Comparison of ENCODE assay signal across 10 mouse cellular contexts in the genomic region with DNA sequence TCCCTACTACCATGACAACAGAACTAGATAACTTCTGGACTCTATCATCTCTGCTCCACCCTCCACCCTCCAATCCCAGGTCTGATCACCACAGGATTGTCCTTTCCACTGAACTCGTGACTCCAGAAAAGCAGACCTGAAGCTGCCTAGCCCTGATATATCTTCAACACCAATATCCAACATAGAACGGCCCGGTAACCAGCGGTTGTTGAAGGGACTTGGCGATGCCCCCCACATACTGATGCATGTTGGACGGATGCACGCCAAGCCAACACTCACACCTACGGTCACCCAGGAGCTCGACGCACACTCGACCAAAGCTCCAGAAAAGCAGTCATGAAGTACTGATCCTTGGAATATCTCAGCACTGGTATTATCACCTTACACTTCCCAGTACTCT.
"Had no signal": no experiment of that assay in that cellular context is flagged by ENCODE, and none has a peak within 500 bp of the region (broad histone marks: within the 10 kb centered on the region; RNA-seq: fewer than 3 reads in every experiment).

No protein-coding gene starts in this region.

- H3K27me3 ChIP-seq: neural tube, embryonic 15.5 days had no signal

- H3K9ac ChIP-seq: midbrain, embryonic 12.5 days had no signal

- H3K36me3 ChIP-seq: limb, embryonic 10.5 days; neural tube, embryonic 15.5 days had no signal

- DNase-seq: kidney, adult 8-10 months; kidney, postnatal 25 days; lung, adult 18-20 months; spleen, adult 18-20 months; thymus, postnatal 36 days had no signal

- H3K4me2 ChIP-seq: midbrain, embryonic 12.5 days; neural tube, embryonic 15.5 days had no signal

- ATAC-seq: intestine, embryonic 16.5 days had no signal

- H3K4me3 ChIP-seq: left cerebral cortex, adult 2 months; limb, embryonic 10.5 days; midbrain, embryonic 12.5 days; neural tube, embryonic 15.5 days had no signal

- H3K9me3 ChIP-seq: neural tube, embryonic 15.5 days had no signal

- H3K27ac ChIP-seq: left cerebral cortex, adult 2 months; limb, embryonic 10.5 days; midbrain, embryonic 12.5 days; neural tube, embryonic 15.5 days had no signal
